Mouse (Mus musculus): ENCODE results near the gene Lrig1. TPM values are rescaled to one million over a fixed set of nuclear protein-coding genes. Genes with fewer than 3 reads are reported as not detected.
A peak's percentile ranks its signal among the peaks of the same experiment; 100 is the strongest.

The Lrig1 gene
- total RNA-seq (2021), result 10 to 100 TPM; 27.2 to 27.7 TPM

DNA sequence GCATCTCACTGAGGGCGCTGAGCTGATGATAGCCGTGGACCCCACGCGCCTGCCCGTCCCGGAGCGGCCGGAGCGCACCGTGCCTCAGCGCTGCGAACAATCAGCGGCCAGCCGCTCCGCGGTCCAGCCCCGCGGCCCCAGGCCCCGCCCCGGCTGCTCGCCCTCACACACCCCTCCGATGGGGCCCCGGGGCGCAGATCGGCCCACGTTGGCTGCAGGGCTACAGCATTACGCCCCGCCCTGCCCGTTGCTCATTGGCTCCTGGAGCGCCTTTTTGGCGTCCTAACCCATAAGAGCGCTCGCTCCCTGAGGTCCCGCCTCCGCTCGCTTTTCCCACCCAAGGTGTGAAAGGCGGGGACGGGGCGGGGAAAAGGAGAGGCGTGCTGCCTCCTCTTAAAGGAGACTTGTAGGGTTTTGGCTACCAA, at the start of gene Lrig1:
Gene Lrig1, minus strand, starts transcription at position 92 of the 425 bp plus-strand sequence.
- intact Hi-C loops (cut with DNase I), result loop anchor here (2.0 kb wide), 1 partner anchor 77 kb away; no protein-coding TSS in a partner anchor
- peak; percentile 96 to 97 for DNase-seq (ENCODE audit: low spot score in 2 of 2)

GRCm38 (mm10) chr6:94749626-94750025, 49.7 kb upstream of the Lrig1 start:
- intact Hi-C loops (cut with DNase I), result no loop called here

DNA sequence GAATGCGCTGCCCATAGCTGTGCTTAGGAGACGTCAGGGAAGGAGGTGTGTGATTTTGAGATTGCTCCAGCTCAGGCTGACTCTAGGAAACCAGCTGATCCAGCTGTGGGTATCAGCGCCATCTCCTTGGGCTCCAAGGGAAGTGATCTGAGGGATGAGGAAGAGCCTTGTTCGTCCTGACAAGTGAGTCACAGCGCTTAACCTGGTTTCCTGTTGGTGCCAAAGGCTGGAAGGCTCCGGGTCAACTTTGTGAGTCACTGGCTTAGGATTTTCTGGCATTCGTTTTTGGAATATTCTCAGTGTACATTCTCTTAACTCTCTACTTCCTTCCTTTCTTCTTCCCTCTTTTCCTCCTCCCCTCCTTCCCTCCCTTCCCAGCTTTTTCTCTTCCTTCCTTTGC, 48.4 kb upstream of the Lrig1 start:
- intact Hi-C loops (cut with DNase I), result no loop called here
- DNase-seq (ENCODE audit: low spot score in 2 of 2), result no peak

More at GRCm38 (mm10) chr6:94749626-94750025, 49.7 kb upstream of the Lrig1 start:
- no peak for DNase-seq (ENCODE audit: low spot score in 2 of 2)

DNA sequence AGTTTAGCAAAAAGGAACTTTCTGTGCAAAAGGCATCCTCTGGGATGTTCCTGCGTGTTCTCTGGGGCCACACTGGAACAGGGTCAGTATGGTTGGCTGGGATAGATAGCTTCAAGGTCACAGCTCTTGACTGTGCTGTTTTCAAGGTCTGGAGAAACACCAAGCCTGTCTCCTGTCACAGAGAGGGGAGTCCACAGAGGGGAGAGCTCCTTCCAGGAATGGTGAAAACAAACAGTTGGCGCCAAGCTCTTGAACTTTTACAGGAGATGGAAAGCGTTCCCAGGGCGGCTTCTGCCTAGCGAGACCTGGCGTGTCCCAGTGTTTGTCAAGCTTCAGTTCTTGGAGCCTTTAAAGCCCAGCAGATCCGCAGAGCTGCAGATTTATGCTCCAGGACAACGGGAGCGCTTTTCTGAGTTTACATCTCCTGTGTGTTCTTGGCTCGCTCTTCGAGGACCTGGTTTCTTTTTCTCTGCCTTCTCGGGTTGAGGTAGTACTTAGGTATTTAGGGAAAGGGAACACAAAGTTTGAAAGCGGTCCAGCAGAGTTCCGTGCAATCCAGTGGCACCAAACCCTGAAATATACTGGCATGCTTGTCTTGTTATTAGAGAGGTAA, 40.3 kb upstream of the Lrig1 start:
- DNase-seq (ENCODE audit: low spot score in 2 of 2), result no peak

DNA sequence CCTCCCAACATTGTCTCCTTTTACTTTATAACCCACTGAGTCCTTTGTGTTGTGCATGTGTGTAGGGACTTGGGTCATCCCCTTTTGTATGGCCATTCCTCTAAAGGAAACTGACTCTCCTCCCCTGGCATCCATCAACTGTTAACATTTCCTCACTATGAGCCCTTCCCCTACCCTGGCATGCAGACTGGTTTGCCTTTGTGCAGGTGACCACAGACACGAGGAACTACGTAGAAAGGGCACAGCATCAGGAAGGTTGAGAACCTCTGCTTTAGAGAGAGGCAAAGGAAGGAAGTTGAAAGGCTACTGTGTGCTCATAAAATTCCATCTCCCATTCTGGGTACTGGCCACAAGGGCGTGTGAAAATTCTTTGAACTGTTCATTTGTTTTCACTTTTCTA, 38.7 kb upstream of the Lrig1 start:
- no peak for DNase-seq (ENCODE audit: low spot score in 2 of 2)
- intact Hi-C loops (cut with DNase I), result no loop called here

More for the DNA sequence above, 40.3 kb upstream of the Lrig1 start:
- intact Hi-C loops (cut with DNase I), result no loop called here

DNA sequence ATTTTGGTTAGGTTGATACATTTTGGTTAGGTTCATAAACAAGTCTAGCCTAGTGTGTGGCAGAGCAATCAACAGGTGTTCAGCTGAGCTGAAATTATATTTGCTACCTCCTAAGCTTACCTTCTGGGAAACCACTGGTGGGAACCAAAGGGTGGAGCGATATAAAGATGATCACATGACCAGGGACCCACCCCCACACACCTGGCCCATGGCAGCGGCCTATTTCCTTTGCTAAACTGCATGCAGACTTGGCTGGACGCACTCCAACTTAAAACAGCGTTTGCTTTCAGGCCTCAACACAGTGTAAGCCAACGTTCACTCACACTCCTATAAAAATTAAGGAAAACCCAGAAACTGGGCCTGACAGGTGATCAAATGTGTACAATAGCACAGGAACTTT, 33.9 kb upstream of the Lrig1 start:
- no peak for DNase-seq (ENCODE audit: low spot score in 2 of 2)
- intact Hi-C loops (cut with DNase I), result no loop called here

DNA sequence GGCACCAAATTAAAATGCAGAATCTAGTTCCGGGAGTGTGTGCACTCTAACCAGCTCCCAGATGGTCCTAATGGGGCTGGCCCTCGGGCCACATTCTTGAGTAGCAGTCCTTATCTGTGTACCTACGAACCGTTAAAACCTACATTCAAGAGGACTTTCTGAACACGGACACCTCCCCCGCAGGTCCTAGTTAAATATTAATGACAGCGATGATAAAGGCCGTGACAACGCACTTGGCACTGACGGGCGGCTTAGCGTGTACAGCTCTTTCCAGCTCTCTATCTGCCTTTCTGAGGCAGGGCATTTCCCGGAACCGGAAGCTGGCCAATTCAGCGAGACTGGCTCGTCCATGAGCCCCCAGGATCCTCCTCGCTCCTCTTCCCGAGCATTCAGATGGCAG, 29.9 kb upstream of the Lrig1 start:
- intact Hi-C loops (cut with DNase I), result no loop called here
- no peak for DNase-seq (ENCODE audit: low spot score in 2 of 2)

DNA sequence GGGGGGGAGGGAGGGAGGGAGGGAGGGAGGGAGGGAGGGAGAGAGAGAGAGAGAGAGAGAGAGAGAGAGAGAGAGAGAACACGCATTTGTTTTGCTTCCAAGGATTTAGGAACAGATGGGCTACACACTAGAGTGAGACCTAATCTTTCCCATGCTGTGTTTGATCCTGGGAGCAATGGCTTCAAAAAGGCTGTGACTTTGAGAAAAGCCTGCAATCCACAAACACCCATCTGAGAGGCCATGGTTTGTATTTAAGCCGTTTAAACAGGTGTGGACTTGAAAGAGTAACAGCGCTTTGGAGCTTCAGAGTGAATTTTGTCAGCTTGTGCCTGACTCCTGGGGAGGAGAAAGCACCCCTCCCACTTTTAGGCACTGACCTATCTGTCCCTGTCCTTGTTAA, 29.2 kb upstream of the Lrig1 start:
- no peak for DNase-seq (ENCODE audit: low spot score in 2 of 2)
- intact Hi-C loops (cut with DNase I), result no loop called here

- intact Hi-C loops (cut with DNase I), result no loop called here
- no peak for DNase-seq (ENCODE audit: low spot score in 2 of 2)
Observed at GRCm38 (mm10) chr6:94724612-94725011, 24.7 kb upstream of the Lrig1 start.

DNA sequence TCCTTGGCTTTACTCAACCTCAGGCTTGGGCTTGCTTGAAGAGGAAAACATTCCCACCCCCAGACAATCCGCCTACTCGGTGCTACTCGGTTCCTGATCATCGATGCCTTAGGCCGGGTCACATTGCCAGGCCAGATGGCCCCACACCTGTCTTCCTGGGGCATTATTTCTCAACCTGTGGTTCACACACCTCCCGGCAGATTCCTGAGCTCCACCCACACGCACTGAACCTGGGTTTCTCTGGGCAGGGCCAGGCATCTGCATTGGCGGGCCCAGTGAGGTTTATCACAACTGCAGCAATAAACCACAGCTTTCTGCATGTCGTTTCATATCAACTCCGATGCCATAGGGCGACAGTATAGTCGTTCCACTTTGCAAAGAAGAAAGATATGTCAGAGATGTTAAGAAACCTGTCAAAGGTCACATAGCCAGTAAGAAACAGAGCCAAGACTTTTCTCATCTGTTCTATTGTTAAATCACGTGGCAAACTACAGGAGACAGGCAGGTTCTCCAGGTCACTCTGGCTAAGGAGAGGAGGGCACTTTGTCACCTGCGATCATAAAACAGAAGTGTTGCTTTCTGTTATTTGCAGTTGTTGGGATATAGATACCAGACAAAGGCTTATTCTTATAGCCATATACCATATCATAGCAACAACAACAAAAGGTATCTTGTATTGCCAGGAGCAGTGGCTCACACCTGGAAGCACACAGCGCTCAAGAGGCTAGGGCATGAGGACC, 18.8 kb upstream of the Lrig1 start:
- DNase-seq (ENCODE audit: low spot score in 2 of 2), result no peak
- intact Hi-C loops (cut with DNase I), result no loop called here

- DNase-seq (ENCODE audit: low spot score in 2 of 2), result no peak
- intact Hi-C loops (cut with DNase I), result no loop called here
Observed at GRCm38 (mm10) chr6:94717705-94718489, 17.9 kb upstream of the Lrig1 start.

DNA sequence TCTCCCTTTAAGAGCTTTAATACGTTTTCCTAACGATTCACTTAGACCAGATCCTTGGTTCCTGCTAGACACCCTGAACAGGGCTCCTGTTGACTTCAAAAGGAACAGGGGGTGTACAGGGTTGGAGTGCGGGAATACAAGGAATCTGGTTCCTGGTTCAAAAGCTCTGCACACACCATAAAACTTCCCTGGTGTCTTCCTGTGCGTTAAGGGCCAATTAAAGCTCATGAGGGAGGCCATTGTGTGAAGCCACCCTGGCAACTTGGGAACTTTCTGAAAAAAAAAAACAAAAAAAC, 15.6 kb upstream of the Lrig1 start:
- intact Hi-C loops (cut with DNase I), result no loop called here
- DNase-seq (ENCODE audit: low spot score in 2 of 2), result no peak

DNA sequence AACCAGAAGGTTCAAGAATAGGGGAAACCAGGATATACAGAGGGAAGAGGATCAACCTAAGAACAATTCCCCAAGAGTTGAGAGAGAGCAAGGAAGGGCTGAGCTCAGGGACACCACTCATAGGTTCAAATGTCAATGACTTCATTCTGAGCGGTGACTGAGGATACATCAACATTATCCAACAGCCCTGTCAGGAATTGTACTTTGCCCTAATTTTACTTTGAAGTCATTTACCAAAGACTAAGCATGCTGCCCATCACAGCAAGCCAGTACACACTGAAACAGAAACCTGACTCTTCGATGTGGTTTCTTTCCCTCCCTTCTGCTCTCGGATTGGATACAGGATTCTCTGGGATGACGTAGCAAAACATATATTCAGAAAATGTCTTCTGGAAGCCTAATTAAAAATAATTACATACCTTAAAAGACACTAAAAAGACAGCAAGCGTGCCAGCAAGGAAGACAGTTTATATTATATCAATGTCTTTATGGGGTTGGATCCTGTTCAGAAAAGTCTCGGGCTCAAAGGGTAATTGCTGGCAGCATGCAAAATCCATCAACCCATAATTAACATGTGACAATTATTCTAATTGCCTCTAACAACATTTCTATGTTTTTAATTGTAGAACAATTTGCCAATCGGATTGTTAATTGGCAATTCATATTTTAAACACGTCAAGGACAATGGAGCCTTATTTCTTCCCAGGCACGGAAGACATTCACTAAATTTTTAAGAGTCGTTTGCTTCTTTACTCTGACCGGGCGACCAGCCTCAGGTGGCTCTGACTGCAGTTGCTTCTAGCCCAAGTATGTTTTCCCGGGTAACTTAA, 15.1 kb upstream of the Lrig1 start:
- intact Hi-C loops (cut with DNase I), result no loop called here
- no peak for DNase-seq (ENCODE audit: low spot score in 2 of 2)

GRCm38 (mm10) chr6:94709832-94710231, 9.9 kb upstream of the Lrig1 start:
- intact Hi-C loops (cut with DNase I), result no loop called here
- no peak for DNase-seq (ENCODE audit: low spot score in 2 of 2)

DNA sequence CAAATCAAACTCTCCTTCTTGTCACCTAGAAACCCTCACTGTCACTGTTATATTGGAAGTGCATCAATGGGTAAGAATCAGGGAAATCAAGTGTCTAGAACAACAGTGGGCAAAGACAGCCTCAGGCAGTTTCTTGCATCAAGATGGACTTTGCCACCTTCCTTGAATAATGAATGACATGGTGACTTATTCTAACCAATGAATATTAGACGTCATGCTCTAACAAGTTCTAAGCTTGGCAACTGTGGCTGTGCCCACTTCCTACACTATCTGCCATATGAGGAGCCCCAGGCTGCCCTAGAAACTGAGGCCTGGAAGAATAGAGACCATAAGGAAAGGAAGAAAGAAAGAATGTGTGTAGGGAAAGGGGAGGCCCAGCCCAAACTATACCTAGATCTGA, 9.2 kb upstream of the Lrig1 start:
- no peak for DNase-seq (ENCODE audit: low spot score in 2 of 2)
- intact Hi-C loops (cut with DNase I), result no loop called here

GRCm38 (mm10) chr6:94707254-94707653, 7.3 kb upstream of the Lrig1 start:
- intact Hi-C loops (cut with DNase I), result no loop called here
- no peak for DNase-seq (ENCODE audit: low spot score in 2 of 2)

DNA sequence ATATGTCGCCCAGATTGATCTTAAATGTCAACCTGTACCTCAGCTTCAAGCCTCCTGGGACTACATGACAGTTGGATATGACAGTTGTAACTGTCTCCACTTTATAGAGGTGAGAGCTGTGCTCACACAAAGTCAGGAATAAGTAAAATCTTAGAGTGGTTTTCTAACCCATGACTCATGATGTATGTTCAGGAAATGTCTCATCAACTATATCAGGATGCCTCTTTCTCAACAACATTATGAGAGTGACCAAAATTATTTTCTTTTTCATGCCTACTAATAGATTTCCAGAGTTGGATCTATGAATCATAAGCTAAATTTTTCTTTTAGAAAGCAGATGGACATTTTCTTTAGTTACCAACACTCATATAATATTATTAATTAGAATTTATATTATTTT, 6.0 kb upstream of the Lrig1 start:
- intact Hi-C loops (cut with DNase I), result no loop called here
- no peak for DNase-seq (ENCODE audit: low spot score in 2 of 2)

DNA sequence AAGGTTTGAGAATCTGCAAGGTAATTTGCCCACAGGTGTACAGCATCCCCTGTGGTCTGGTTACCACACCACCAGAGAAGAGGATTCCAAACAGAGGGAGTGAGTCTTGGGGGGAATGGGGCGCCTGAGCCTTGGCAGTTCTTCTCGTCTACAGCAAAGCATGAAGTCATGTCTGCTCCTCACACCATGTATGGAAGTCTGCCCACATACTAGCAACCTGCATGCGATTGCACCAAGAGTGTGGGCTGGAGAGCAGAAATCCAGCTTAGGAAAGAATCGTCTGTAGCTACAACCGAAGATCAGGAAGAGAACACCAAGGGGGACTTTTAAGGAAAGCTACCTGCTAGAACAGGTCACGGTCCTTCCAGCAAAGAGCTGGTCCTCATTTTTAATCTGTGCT, 3.0 kb upstream of the Lrig1 start:
- DNase-seq (ENCODE audit: low spot score in 2 of 2), result peak in 1 of 2 experiments; percentile 21

DNA sequence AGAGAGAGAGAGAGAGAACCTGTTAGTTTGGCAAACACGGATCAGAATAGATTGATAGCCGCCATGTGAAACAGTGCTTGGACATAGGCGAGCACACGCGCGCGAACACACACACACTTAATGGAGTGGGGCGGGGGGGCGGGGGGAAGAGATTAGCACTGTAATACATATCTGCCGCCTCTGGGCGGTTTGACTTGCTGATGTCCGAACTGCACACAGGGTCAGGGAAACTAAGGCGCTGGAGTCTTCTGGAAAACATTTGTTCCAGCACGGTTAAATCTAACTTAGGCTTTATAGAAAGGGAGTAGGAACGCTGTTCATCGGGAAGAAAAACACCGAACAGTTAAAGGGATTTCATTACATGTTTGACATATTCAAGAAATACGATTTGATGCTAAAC, 1.1 kb upstream of the Lrig1 start:
- intact Hi-C loops (cut with DNase I), result loop anchor here (2.0 kb wide), 1 partner anchor 78 kb away; no protein-coding TSS in a partner anchor
- DNase-seq (ENCODE audit: low spot score in 2 of 2), result no peak

More for the DNA sequence above, 3.0 kb upstream of the Lrig1 start:
- intact Hi-C loops (cut with DNase I), result no loop called here

GRCm38 (mm10) chr6:94700612-94701011, 654 bp upstream of the Lrig1 start:
- no peak for DNase-seq (ENCODE audit: low spot score in 2 of 2)
- intact Hi-C loops (cut with DNase I), result loop anchor here (2.0 kb wide), 1 partner anchor 78 kb away; no protein-coding TSS in a partner anchor
